Mouse (Mus musculus): ENCODE measurements around the gene Slc17a7.

The Slc17a7 gene

GRCm38 (mm10) chr7:45175398-45175797 is 11.6 kb downstream of the Slc17a7 start:
- no peak for DNase-seq (ENCODE audit: low read depth, low spot score)

DNA sequence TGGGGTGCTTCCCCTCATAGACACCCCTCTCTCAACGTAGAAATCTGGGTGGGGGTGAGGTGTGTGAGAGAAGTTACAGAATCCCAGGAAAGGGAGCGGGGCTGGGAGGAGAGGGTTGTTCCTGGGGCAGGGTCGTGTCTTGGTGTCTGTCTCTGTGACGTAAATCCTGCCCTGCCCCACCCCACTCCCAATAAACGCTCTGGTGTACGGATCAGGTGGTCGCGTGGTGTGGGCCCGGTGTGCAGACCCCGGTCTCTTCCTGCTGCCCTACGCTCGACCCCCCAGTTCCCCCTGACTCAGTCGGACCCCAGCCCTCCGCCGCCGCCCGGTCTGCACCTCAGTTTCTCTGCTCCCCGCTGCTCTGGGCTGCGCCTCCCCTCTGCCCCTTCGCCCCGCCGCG is 12.2 kb downstream of the Slc17a7 start:
- DNase-seq (ENCODE audit: low read depth, low spot score) = no peak

- DNase-seq (ENCODE audit: low read depth, low spot score) = no peak
Measured at GRCm38 (mm10) chr7:45176356-45176755, 12.6 kb downstream of the Slc17a7 start.

DNA sequence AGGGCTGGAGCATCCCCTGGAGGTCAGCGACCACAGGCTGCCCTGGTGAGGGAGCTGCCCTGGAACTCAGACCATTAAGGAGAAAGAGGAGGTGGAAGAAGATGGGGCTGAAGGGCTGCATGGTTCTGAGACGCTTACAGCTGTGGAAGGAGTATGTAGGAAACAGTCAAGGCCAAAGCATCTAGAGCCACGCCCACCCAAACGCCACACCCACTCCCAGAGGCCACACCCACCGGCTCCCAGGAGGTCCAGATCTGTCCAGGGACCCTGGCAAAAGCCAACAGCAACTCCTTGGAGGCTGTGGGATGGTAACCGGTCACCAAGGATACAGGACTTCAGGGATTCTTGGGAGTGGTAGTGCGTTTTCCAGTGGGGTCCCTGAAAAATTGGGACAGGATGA is 14.8 kb downstream of the Slc17a7 start:
- DNase-seq (ENCODE audit: low read depth, low spot score) = peak; percentile 61

GRCm38 (mm10) chr7:45179469-45179868 is 15.7 kb downstream of the Slc17a7 start, which contains the start of gene Gfy:
Gfy (minus strand) TSS chr7:45179569.
- DNase-seq (ENCODE audit: low read depth, low spot score) = no peak

DNA sequence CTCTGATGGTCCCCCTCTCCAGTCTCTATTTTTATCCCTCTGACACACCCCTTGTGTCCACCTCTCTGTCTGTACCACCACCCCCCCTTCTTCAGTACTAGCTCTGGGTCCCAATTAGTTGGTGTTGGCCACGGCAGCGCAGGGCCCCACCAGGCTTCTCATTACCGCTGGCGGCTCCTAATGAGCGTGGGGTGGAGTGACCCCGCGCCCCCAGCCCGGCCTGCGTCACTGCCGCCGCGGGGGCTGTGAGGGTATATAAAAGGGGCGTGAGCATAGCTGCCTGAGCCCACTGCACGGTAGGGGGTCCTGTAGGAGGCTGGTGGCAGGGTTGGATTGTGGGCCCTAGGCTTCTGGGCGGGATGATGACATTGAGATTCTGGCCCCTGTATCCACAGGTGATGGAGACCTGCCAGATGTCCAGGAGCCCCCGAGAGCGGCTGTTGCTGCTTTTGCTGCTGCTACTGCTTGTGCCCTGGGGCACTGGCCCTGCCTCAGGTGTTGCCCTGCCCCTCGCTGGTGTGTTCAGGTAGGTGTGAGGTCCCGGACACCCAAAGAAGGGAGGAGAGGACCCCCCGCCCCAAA is 17.2 kb downstream of the Slc17a7 start, which contains the start of gene Pth2:
Pth2 (plus strand) TSS at position 100 of the 582 bp plus-strand sequence.
- DNase-seq (ENCODE audit: low read depth, low spot score) = no peak

GRCm38 (mm10) chr7:45181540-45181939 is 17.8 kb downstream of the Slc17a7 start:
- peak; percentile 58 for DNase-seq (ENCODE audit: low read depth, low spot score)

DNA sequence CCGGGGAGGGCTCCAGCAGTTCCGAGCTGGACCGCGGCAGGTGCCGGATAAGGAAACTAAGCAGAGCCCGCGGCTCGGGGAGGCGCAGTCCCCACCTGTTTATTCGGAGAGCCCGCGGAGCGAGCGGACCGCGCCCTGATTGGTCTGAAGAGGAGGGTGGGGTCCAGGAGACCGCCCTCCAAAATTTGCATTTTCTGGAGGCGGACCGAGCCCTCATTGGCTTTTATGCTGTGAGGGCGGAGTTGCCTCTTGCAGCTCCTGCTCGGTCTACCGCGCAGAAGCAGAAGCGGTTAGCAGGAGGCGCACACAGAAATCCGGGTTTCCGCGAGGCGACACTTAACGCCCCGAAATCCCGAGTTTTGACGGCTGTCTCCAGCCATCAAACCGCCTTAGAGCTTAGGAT is 18.5 kb downstream of the Slc17a7 start:
- peak; percentile 97 for DNase-seq (ENCODE audit: low read depth, low spot score)

DNA sequence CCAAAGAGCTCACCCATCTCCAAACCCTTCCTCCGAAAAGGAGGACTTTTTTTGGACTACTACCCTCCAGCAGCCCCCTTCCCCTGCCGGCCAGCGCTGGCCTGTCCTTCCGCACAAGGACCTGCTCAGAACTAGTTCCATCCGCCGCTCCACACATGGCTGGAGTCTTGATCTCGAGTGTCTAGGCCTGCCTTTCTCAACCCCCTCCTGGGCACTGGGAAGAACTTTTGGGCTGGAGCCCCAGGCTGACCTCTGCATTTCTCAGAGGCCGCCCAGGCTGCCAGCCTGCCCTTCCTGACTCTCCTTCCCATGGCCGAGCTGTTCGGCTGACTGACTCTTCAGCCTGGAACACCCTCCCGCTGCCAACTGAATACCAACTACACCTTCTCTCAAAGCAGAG is 18.9 kb downstream of the Slc17a7 start:
- no peak for DNase-seq (ENCODE audit: low read depth, low spot score)

DNA sequence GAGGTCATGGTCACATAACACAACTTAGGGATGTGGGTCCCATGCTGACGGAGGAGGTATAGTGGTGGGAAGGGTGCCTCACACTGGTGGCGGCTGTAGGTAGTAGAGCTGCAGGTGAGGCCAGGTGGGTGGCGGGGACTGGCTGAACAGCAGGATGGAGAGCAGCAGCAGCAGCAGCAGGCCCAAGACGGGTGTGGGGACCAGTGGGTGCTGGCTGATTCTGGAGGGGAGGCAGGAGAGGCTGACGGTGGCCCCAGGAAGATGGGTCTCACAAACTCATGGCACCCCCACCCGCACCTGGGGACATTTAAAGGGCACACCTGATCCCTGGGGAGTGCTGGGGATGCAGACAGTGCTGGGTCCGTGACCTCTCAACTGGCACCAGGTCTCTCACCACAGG is 19.9 kb downstream of the Slc17a7 start:
- no peak for DNase-seq (ENCODE audit: low read depth, low spot score)

GRCm38 (mm10) chr7:45185921-45186320 is 22.2 kb downstream of the Slc17a7 start:
- no peak for DNase-seq (ENCODE audit: low read depth, low spot score)

DNA sequence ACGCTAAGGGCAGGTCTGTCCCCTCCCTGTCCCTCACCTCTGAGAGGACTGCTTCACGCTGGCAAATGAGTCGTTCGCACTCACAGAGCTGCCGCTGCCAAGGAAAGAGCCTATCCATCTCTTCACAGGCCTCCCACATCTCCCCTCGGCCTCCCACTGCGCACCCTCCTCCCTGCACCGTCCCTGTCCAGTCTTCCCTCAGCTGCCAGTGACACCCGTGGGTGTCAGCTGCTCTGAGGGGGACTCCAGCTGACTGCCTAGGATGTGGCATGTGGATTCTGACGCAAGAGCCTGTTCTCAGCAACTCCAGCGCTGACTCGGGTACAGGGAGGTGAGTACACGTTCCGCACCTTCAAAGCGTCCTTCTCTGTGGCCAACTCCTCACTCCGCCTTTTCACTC is 25.9 kb downstream of the Slc17a7 start:
- no peak for DNase-seq (ENCODE audit: low read depth, low spot score)

- DNase-seq (ENCODE audit: low read depth, low spot score) = no peak
Measured at GRCm38 (mm10) chr7:45190186-45190585, 26.4 kb downstream of the Slc17a7 start.

DNA sequence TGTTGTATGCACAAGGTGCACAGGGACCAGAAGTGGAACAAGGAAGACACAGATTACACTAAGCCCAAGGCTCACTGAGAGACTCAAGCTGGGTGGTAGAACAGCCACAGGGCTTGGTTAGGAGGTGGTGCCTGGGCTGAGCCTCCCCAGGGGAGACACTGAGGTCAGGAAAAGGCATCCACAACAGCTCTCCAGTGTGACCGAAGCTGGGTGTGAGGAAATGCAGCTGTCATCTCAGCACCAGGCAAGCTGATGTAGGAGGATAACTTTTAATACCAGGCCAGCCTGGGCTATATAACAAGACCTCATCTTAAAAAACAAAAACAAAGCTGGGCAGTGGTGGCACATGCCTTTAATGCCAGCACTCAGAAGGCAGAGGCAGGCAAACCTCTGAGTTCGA is 27.4 kb downstream of the Slc17a7 start:
- DNase-seq (ENCODE audit: low read depth, low spot score) = no peak

DNA sequence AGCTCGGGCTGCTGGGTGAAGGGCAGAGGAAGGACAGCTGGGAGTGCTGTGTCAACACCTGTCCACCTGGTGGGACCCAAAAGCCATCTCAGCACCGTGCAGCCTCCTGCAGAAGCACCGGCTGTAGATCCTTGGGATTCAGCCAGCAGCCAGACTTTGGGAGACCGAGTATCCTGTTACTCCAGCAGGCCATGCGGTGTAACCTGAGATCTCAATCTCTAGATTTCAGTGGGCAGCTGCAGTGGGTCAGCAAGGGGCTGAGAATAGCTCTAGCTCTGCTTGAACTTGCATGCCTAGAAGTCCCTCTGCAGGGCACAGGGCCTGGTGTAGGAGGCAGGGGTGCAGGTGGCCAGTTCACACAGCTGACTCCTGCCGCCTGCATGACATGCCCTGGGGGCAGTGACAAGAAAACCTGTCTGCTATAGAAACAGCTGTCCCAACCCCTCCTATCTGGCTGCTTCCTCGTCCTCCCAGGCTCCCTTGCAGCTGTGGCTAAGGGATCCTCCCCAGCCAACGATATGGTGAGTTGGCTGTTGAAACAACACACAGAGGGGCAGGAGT is 28.1 kb downstream of the Slc17a7 start:
- peak; percentile 52 for DNase-seq (ENCODE audit: low read depth, low spot score)

DNA sequence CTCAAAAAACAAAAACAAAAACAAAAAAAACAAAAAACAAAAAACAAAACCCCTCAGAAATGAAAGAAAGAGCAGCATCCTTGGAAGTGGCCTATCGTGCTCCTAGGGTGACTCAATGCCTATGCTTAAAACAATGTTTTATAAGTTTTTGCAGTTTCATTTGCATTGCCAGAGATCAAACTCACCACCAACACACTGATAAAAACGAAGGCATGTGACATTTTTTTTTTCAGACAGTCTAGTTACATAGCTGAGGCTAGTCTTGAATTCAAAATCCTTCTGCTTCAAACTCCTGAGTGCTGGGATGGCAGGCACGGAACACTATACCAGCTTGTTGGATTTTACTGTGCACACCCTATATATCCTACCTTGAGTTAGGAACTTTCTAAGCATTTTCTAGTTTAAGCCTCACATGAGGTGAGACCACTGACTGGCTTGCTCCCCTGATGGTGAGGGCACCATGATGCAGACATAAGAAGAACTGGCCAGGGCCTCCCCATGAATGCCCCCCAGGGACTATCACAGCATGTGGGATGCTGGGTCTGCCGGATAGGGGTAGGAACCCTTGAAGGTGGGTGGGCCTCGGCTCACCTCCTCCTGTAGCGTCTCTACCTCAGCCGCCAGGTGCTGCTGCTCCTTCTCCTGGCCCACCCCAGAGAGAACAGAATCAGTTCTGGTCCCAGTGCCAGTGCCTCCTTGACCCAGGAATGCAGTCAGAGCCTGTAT is 29.0 kb downstream of the Slc17a7 start:
- DNase-seq (ENCODE audit: low read depth, low spot score) = no peak

GRCm38 (mm10) chr7:45193406-45193805 is 29.7 kb downstream of the Slc17a7 start:
- no peak for DNase-seq (ENCODE audit: low read depth, low spot score)

- DNase-seq (ENCODE audit: low read depth, low spot score) = no peak
Measured at GRCm38 (mm10) chr7:45193871-45194785, 30.4 kb downstream of the Slc17a7 start.

DNA sequence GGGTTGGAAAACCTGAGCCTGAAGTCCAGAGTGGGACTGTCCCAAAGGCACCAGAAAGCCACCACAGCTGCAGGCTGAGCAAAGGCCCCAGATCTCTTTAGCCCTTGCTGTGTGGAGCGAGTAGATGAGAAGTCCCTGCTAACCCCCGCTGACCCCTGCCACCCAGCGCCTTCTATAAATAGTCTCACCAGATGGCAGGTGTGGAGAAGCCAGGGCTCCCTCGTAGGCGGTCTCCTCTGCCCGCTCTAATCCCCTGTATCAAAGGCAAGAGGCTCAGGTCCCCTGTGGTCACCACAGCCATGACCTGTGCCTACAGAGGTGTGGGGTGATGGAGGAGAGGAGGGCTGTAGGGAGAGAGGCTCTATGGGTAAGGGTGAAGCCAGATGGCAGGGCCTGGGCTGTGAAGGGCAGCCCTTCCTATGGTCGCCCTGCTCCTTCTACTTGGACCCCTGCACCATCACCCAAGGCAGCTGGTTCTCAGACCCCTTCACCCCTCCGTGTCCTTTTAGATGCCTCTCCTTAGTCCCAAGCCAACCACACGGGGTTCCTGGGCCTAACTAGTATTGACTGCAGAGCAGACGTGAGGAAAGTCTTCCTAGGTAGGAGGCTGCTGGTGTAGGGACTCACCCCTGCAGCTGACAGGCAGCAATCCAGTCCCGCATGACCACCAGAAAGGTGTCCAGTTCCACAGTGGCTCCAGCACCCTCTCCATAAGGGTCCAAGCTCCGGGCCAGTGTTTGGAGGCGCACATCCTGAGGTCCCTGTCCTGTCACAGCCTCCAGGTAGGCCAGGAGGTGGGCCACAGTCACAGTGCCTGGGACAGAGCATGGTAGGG is 31.8 kb downstream of the Slc17a7 start:
- DNase-seq (ENCODE audit: low read depth, low spot score) = no peak

DNA sequence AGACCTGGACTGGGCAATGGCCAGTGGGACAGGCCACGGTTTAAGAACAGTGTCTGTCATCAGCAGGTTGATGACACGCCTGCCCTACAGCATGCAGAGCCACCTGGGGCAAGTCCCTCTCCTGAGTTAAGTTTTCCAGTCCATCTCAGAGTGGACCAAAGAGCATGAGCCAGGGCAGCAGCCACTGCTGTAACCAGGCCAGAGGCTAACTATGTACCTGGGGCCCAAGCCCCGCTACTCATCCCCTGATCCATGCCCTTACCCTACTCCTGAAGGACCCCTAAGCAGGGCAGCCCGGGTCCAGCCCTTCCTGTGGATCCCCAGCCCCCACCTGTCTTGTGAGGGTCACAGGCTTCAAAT is 32.4 kb downstream of the Slc17a7 start:
- DNase-seq (ENCODE audit: low read depth, low spot score) = no peak

DNA sequence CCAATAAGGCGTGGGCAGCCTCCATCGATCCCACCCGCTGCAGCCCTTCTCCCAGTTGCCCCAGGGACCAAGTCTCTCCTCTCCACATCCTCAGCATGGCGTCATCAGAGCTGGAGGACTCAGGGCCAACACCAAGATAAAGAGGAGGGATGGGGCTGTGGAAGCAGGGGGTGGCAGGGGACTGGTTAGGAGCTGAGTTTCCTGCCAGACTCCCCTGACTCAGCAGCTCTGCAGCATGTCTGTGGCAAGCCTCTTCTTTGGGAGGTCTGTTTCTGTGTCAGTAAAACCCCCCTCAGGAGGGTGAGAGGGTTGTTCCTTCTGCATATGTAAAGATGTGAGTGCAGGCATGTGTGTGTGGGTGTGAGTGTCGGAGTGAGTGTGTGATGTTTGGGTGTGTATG is 33.2 kb downstream of the Slc17a7 start:
- DNase-seq (ENCODE audit: low read depth, low spot score) = no peak
